Mouse (Mus musculus): ENCODE results near the gene Sh3gl2.

The Sh3gl2 gene

GRCm38 (mm10) chr4:85619261-85619660 lies 414.3 kb downstream of the Sh3gl2 start:
- no peak for DNase-seq

- DNase-seq, result no peak
Measured at GRCm38 (mm10) chr4:85629381-85629780, 424.5 kb downstream of the Sh3gl2 start.

- no peak for DNase-seq
Measured at GRCm38 (mm10) chr4:85669271-85669670, 464.3 kb downstream of the Sh3gl2 start.

- DNase-seq, result no peak
Measured at GRCm38 (mm10) chr4:85669735-85670134, 464.8 kb downstream of the Sh3gl2 start.

- no peak for DNase-seq
Measured at GRCm38 (mm10) chr4:85672290-85672689, 467.4 kb downstream of the Sh3gl2 start.

- no peak for DNase-seq
Measured at GRCm38 (mm10) chr4:85677621-85678020, 472.7 kb downstream of the Sh3gl2 start.

GRCm38 (mm10) chr4:85686160-85686559 lies 481.2 kb downstream of the Sh3gl2 start:
- DNase-seq, result no peak
